Mouse (Mus musculus): Measurements from ENCODE around the gene Atp5l. TPM values are rescaled to one million over a fixed set of nuclear protein-coding genes. Genes with fewer than 3 reads are reported as not detected.

The Atp5l gene
- polyA plus RNA-seq, 1 experiment from 2014 or later: 1,071 TPM

- DNase-seq (ENCODE audit: low spot score): no peak
Observed at GRCm38 (mm10) chr9:44866501-44867240, 53.9 kb downstream of the Atp5l start.

More at GRCm38 (mm10) chr9:44866501-44867240, 53.9 kb downstream of the Atp5l start:
- TF ChIP-seq EP300 (optimal IDR thresholded peaks at IDR 0.05) (no peak), CTCF (IDR thresholded peaks at IDR 0.05; ENCODE audit: low read depth) (no peak)
- ATAC-seq (ENCODE audit: low FRiP score, low TSS enrichment): no peak
- no peak overlapping the region for H3K4me2 ChIP-seq (replicated peaks; ENCODE audit: low read depth)
- no peaks in the 10 kb centered on the region for H3K4me1 ChIP-seq (replicated peaks; ENCODE audit: control insufficient read depth, insufficient read depth)
- H3K4me3 ChIP-seq (ENCODE audit: low read depth, low read length): no peak overlapping the region
- no peaks in the 10 kb centered on the region for H3K27me3 ChIP-seq (ENCODE audit: control insufficient read depth, insufficient read depth, low read length)
- no peak overlapping the region for H3K27ac ChIP-seq (replicated peaks)
- 58% methylated on average over 9 of the region's 9 CpGs for WGBS
- H3K9me3 ChIP-seq (ENCODE audit: control insufficient read depth, low read length): no peaks in the 10 kb centered on the region
- peaks cover 4% of the 10 kb centered on the region; the same call in 1 of the 2 replicates for H3K36me3 ChIP-seq (ENCODE audit: control insufficient read depth, insufficient read depth, low read length)
- H3K9ac ChIP-seq (ENCODE audit: low read length): no peak overlapping the region

Other genes with a start within 250 kb of the Atp5l start
- gene Treh, start 247.5 kb downstream of the Atp5l start, polyA plus RNA-seq (2015; fragmentation: Nextera tagmentation; extraction: Ambion mirVana): not detected in 2 replicates
- 14.9 and 15.8 TPM in 2 replicates for gene Phldb1, start 185.5 kb downstream of the Atp5l start, polyA plus RNA-seq (2015; fragmentation: Nextera tagmentation; extraction: Ambion mirVana)
- gene Arcn1, start 152.9 kb downstream of the Atp5l start, polyA plus RNA-seq (2015; fragmentation: Nextera tagmentation; extraction: Ambion mirVana): 98.1 TPM in 2 replicates
- 55.5 and 61.9 TPM in 2 replicates for gene Ift46, start 152.8 kb downstream of the Atp5l start, polyA plus RNA-seq (2015; fragmentation: Nextera tagmentation; extraction: Ambion mirVana)
- 1.7 and 1.9 TPM in 2 replicates for gene Tmem25, start 121.4 kb downstream of the Atp5l start, polyA plus RNA-seq (2015; fragmentation: Nextera tagmentation; extraction: Ambion mirVana)
- gene Ttc36, start 117.7 kb downstream of the Atp5l start, polyA plus RNA-seq (2015; fragmentation: Nextera tagmentation; extraction: Ambion mirVana): 8.6 and 9.2 TPM in 2 replicates
- 3.9 and 4.3 TPM in 2 replicates for gene Kmt2a, start 39.4 kb downstream of the Atp5l start, polyA plus RNA-seq (2015; fragmentation: Nextera tagmentation; extraction: Ambion mirVana)
- 11.7 and 14.3 TPM in 2 replicates for gene Ube4a, start 44.9 kb upstream of the Atp5l start, polyA plus RNA-seq (2015; fragmentation: Nextera tagmentation; extraction: Ambion mirVana)
- 0.16 and 0.39 TPM in 2 replicates for gene Cd3g, start 59.7 kb upstream of the Atp5l start, polyA plus RNA-seq (2015; fragmentation: Nextera tagmentation; extraction: Ambion mirVana)
- gene Cd3d, start 61.0 kb upstream of the Atp5l start, polyA plus RNA-seq (2015; fragmentation: Nextera tagmentation; extraction: Ambion mirVana): 0.15 TPM in 1 of 2 replicates, not detected in the other
- gene Cd3e, start 88.9 kb upstream of the Atp5l start, polyA plus RNA-seq (2015; fragmentation: Nextera tagmentation; extraction: Ambion mirVana): 0.18 TPM in 1 of 2 replicates, not detected in the other
- 38.1 and 45.4 TPM in 2 replicates for gene Mpzl2, start 119.1 kb upstream of the Atp5l start, polyA plus RNA-seq (2015; fragmentation: Nextera tagmentation; extraction: Ambion mirVana)
- gene Mpzl3, start 134.4 kb upstream of the Atp5l start, polyA plus RNA-seq (2015; fragmentation: Nextera tagmentation; extraction: Ambion mirVana): 30.8 and 31.6 TPM in 2 replicates
- 3.4 and 3.5 TPM in 2 replicates for gene Jaml, start 158.4 kb upstream of the Atp5l start, polyA plus RNA-seq (2015; fragmentation: Nextera tagmentation; extraction: Ambion mirVana)
- 0.84 and 0.94 TPM in 2 replicates for gene Scn2b, start 197.0 kb upstream of the Atp5l start, polyA plus RNA-seq (2015; fragmentation: Nextera tagmentation; extraction: Ambion mirVana)
- 0.11 TPM in 2 replicates for gene Scn4b, start 217.7 kb upstream of the Atp5l start, polyA plus RNA-seq (2015; fragmentation: Nextera tagmentation; extraction: Ambion mirVana)

Measured in stomach, postnatal 0 days (tissue).